Mouse (Mus musculus) neural tube, embryonic 12.5 days (tissue): ENCODE data around the gene Dnaic2. TPM values are rescaled to one million over a fixed set of nuclear protein-coding genes. Genes with fewer than 3 reads are reported as not detected.

Source experiments
- polyA plus RNA-seq: library from polyadenylated mRNA; unstranded; fragments of >200 nt; fragmentation: Nextera tagmentation; extraction: Ambion mirVana; gene quantifications from 2 replicates; pipeline ENCODE4 v1.2.1, GENCODE M21; 2016

Gene Dnaic2
- polyA plus RNA-seq, 1 experiment from 2014 or later = 4.2 TPM

Other genes starting within 250 kb of the Dnaic2 start
- 855 and 903 TPM in 2 replicates for gene Rpl38, start 58.9 kb upstream of the Dnaic2 start, polyA plus RNA-seq
- 21.6 and 23.8 TPM in 2 replicates for gene Ttyh2, start 52.0 kb upstream of the Dnaic2 start, polyA plus RNA-seq
- 2.0 and 3.1 TPM in 2 replicates for gene Kif19a, start 38.0 kb downstream of the Dnaic2 start, polyA plus RNA-seq
- gene Btbd17, start 68.5 kb downstream of the Dnaic2 start, polyA plus RNA-seq = 48.5 and 51.2 TPM in 2 replicates
- not detected in 2 replicates for gene Gpr142, start 71.5 kb downstream of the Dnaic2 start, polyA plus RNA-seq
- gene Gprc5c, start 123.7 kb downstream of the Dnaic2 start, polyA plus RNA-seq = 21.6 and 23.9 TPM in 2 replicates
- gene Cd300a, start 162.6 kb downstream of the Dnaic2 start, polyA plus RNA-seq = 0.74 and 0.87 TPM in 2 replicates
- not detected in 2 replicates for gene Cd300lb, start 207.0 kb downstream of the Dnaic2 start, polyA plus RNA-seq
- gene Cd300c, start 241.7 kb downstream of the Dnaic2 start, polyA plus RNA-seq = not detected in 2 replicates